Mouse (Mus musculus) embryonic facial prominence, embryonic 11.5 days (tissue): ENCODE results near the gene Gm49673. TPM values are rescaled to one million over a fixed set of nuclear protein-coding genes. Genes with fewer than 3 reads are reported as not detected.
"Not testable (repeated sequence)": the region's sequence is repeated elsewhere in the genome, so short reads cannot be mapped to it uniquely, and the experiment has no call there.

Experiments used
- ATAC-seq: fragments of 200-750 bp; cut with Nextera tagmentation; replicated peaks from 2 replicates; pipeline ENCODE4 v1.8.0; 2017; ENCODE audit warnings: low read depth; ENCODE audit not compliant: insufficient number of reproducible peaks, low FRiP score, low TSS enrichment
- DNase-seq: peaks from one replicate; pipeline ENCODE4 v3.0.0-alpha.2; 2015; ENCODE audit warnings: low spot score
- H3K27ac ChIP-seq: fragments of 300-500 bp; sonication (generic); replicated peaks from 2 replicates; pipeline ENCODE4 v1.5.1; 2014; ENCODE audit warnings: mild to moderate bottlenecking, low read depth, low read length, control low read depth
- H3K27me3 ChIP-seq: fragments of 300-500 bp; sonication (generic); 2 replicates; pipeline ENCODE4 v1.6.1; 2014; ENCODE audit warnings: mild to moderate bottlenecking, low read length, moderate library complexity, mixed read lengths; ENCODE audit not compliant: control insufficient read depth, insufficient read depth
- H3K36me3 ChIP-seq: fragments of 300-500 bp; sonication (generic); replicated peaks from 2 replicates; pipeline ENCODE4 v1.6.1; 2014; ENCODE audit warnings: low read depth, mild to moderate bottlenecking, low read length, moderate library complexity, mixed read lengths; ENCODE audit not compliant: control insufficient read depth, insufficient read depth
- H3K4me1 ChIP-seq: fragments of 300-500 bp; sonication (generic); 2 replicates; pipeline ENCODE4 v1.6.1; 2014; ENCODE audit warnings: low read length, mixed read lengths; ENCODE audit not compliant: control insufficient read depth, insufficient read depth
- H3K4me2 ChIP-seq: fragments of 300-500 bp; sonication (generic); 2 replicates; pipeline ENCODE4 v1.6.1; 2014; ENCODE audit warnings: low read depth, mild to moderate bottlenecking, control low read depth, low read length, moderate library complexity
- H3K4me3 ChIP-seq: fragments of 300-500 bp; sonication (generic); 2 replicates; pipeline ENCODE4 v1.5.1; 2014; ENCODE audit warnings: low read depth, low read length, control low read depth
- H3K9ac ChIP-seq: fragments of 300-500 bp; sonication (generic); replicated peaks from 2 replicates; pipeline ENCODE4 v1.6.1; 2014; ENCODE audit warnings: mild to moderate bottlenecking, control low read depth, low read length
- H3K9me3 ChIP-seq: fragments of 300-500 bp; sonication (generic); replicated peaks from 2 replicates; pipeline ENCODE4 v1.6.1; 2016; ENCODE audit warnings: mild to moderate bottlenecking, low read length, inconsistent platforms, mixed read lengths; ENCODE audit not compliant: control insufficient read depth
- WGBS: fragments of 180-500 bp; shearing (Covaris S2); extraction: QIAGEN DNeasy Blood & Tissue Kit; methylation state at CpG from one replicate; pipeline ENCODE4 v1.1.7; 2014; 5-methylcytosine and 5-hydroxymethylcytosine counted together
- polyA plus RNA-seq: library from polyadenylated mRNA; unstranded; fragments of >200 nt; fragmentation: Nextera tagmentation; extraction: Ambion mirVana; gene quantifications from 2 replicates; pipeline ENCODE4 v1.2.1, GENCODE M21; 2014

The Gm49673 gene
- 0.25 and 0.57 TPM in 2 replicates for polyA plus RNA-seq

- H3K36me3 ChIP-seq, H3K4me1 ChIP-seq, H3K9me3 ChIP-seq, H3K27ac ChIP-seq, H3K27me3 ChIP-seq: not testable (repeated sequence)
- Histone ChIP-seq H3K4me3 (peak within 1 kb of the TSS; percentile 42), H3K9ac (peak within 1 kb of the TSS; percentile 64), H3K4me2 (peak within 1 kb of the TSS; percentile 25)
- ATAC-seq, result peak; percentile 98
- DNase-seq, result peak; percentile 33
- under 1% methylated on average over 38 of the region's 67 CpGs for WGBS
Measured at GRCm38 (mm10) chr17:8147439-8148316, at the start of gene Gm49673, which contains the start of gene Rnaset2a. TSS of gene Gm49673 (minus strand) at chr17:8147788. TSS of gene Rnaset2a (minus strand) at chr17:8148097.

- no peak overlapping the region for H3K4me2 ChIP-seq
- DNase-seq (no peak), ATAC-seq (no peak)
- no peaks in the 10 kb centered on the region for H3K9me3 ChIP-seq
- no peak overlapping the region for H3K4me3 ChIP-seq
- 89% methylated on average over 8 of the region's 8 CpGs for WGBS
- H3K27ac ChIP-seq, result no peak overlapping the region
- H3K9ac ChIP-seq, result no peak overlapping the region
- no peaks in the 10 kb centered on the region for H3K4me1 ChIP-seq
- no peaks in the 10 kb centered on the region for H3K27me3 ChIP-seq
- H3K36me3 ChIP-seq, result no peaks in the 10 kb centered on the region; the same call in none of the 2 replicates
Measured at GRCm38 (mm10) chr17:8195685-8196376, 48.2 kb upstream of the Gm49673 start.

- ATAC-seq, result no peak
- Histone ChIP-seq H3K9me3 (no peaks in the 10 kb centered on the region), H3K9ac (no peak overlapping the region), H3K4me1 (no peaks in the 10 kb centered on the region), H3K36me3 (no peaks in the 10 kb centered on the region; the same call in none of the 2 replicates), H3K4me2 (no peak overlapping the region), H3K27ac (no peak overlapping the region), H3K27me3 (no peaks in the 10 kb centered on the region), H3K4me3 (no peak overlapping the region)
- DNase-seq, result no peak
- WGBS, result 90% methylated on average over 8 of the region's 8 CpGs
Measured at GRCm38 (mm10) chr17:8193678-8194077, 46.1 kb upstream of the Gm49673 start.

- Histone ChIP-seq H3K4me1 (no peaks in the 10 kb centered on the region), H3K9ac (no peak overlapping the region), H3K27me3 (no peaks in the 10 kb centered on the region), H3K9me3 (no peaks in the 10 kb centered on the region), H3K27ac (no peak overlapping the region), H3K36me3 (peaks cover 3% of the 10 kb centered on the region; the same call in 1 of the 2 replicates), H3K4me3 (no peak overlapping the region), H3K4me2 (no peak overlapping the region)
- no peak for DNase-seq
- WGBS, result 91% methylated on average over 7 of the region's 7 CpGs
- no peak for ATAC-seq
Measured at GRCm38 (mm10) chr17:8184217-8184616, 36.6 kb upstream of the Gm49673 start.

- no peak for DNase-seq
- H3K9ac ChIP-seq, result no peak overlapping the region
- peaks cover 3% of the 10 kb centered on the region; the same call in 1 of the 2 replicates for H3K36me3 ChIP-seq
- no peaks in the 10 kb centered on the region for H3K9me3 ChIP-seq
- H3K27ac ChIP-seq, result no peak overlapping the region
- H3K27me3 ChIP-seq, result no peaks in the 10 kb centered on the region
- ATAC-seq, result no peak
- H3K4me1 ChIP-seq, result no peaks in the 10 kb centered on the region
- WGBS, result 90% methylated on average over 5 of the region's 5 CpGs
- H3K4me2 ChIP-seq, result no peak overlapping the region
- no peak overlapping the region for H3K4me3 ChIP-seq
Measured at GRCm38 (mm10) chr17:8183815-8184214, 36.2 kb upstream of the Gm49673 start.

- Histone ChIP-seq H3K4me3 (no peak overlapping the region), H3K9me3 (no peaks in the 10 kb centered on the region), H3K4me2 (no peak overlapping the region), H3K27me3 (no peaks in the 10 kb centered on the region), H3K27ac (no peak overlapping the region), H3K4me1 (no peaks in the 10 kb centered on the region), H3K9ac (no peak overlapping the region), H3K36me3 (0 out of 2 replicates have a peak, but pooled peaks cover 2% of the 10 kb centered on the region)
- DNase-seq (no peak), ATAC-seq (no peak)
- WGBS, result 90% methylated on average over 5 of the region's 5 CpGs
Measured at GRCm38 (mm10) chr17:8177090-8177489, 29.5 kb upstream of the Gm49673 start.

GRCm38 (mm10) chr17:8171081-8171480 is 23.5 kb upstream of the Gm49673 start:
- H3K4me3 ChIP-seq, result no peak overlapping the region
- no peaks in the 10 kb centered on the region for H3K9me3 ChIP-seq
- ATAC-seq (no peak), DNase-seq (no peak)
- no peak overlapping the region for H3K9ac ChIP-seq
- H3K4me2 ChIP-seq, result no peak overlapping the region
- peaks cover 5% of the 10 kb centered on the region; the same call in 1 of the 2 replicates for H3K36me3 ChIP-seq
- 79% methylated on average over 4 of the region's 4 CpGs for WGBS
- H3K27me3 ChIP-seq, result no peaks in the 10 kb centered on the region
- H3K4me1 ChIP-seq, result no peaks in the 10 kb centered on the region
- no peak overlapping the region for H3K27ac ChIP-seq

GRCm38 (mm10) chr17:8170331-8170730 is 22.7 kb upstream of the Gm49673 start:
- Histone ChIP-seq H3K27me3 (no peaks in the 10 kb centered on the region), H3K9ac (no peak overlapping the region), H3K4me2 (no peak overlapping the region), H3K4me3 (no peak overlapping the region), H3K9me3 (no peaks in the 10 kb centered on the region), H3K4me1 (no peaks in the 10 kb centered on the region), H3K36me3 (peaks cover 5% of the 10 kb centered on the region; the same call in 1 of the 2 replicates), H3K27ac (no peak overlapping the region)
- ATAC-seq (no peak), DNase-seq (no peak)
- 92% methylated on average over 7 of the region's 7 CpGs for WGBS
